Mouse (Mus musculus) embryo, embryonic 11 days (tissue): ENCODE results near the gene Ranbp3l.

Experiments
- DNase-seq: peaks from one replicate; pipeline ENCODE4 v3.0.0-alpha.2; 2015

Ranbp3l gene

GRCm38 (mm10) chr15:9071556-9072544 is 104.1 kb downstream of the Ranbp3l start:
- DNase-seq: peak; percentile 66

GRCm38 (mm10) chr15:9072630-9073029 is 104.9 kb downstream of the Ranbp3l start:
- DNase-seq: no peak

- DNase-seq: no peak
These were observed 105.4 kb downstream of the Ranbp3l start for GRCm38 (mm10) chr15:9073067-9073608.

- no peak for DNase-seq
These were observed 105.9 kb downstream of the Ranbp3l start for GRCm38 (mm10) chr15:9073684-9074083.

- DNase-seq: no peak
These were observed 106.4 kb downstream of the Ranbp3l start for GRCm38 (mm10) chr15:9074139-9074538.

GRCm38 (mm10) chr15:9074671-9075070 is 106.9 kb downstream of the Ranbp3l start:
- DNase-seq: no peak

- DNase-seq: no peak
These were observed 108.0 kb downstream of the Ranbp3l start for GRCm38 (mm10) chr15:9075608-9076200.

- DNase-seq: no peak
These were observed 110.9 kb downstream of the Ranbp3l start for GRCm38 (mm10) chr15:9078481-9079300.

- no peak for DNase-seq
These were observed 111.9 kb downstream of the Ranbp3l start for GRCm38 (mm10) chr15:9079626-9080025.

GRCm38 (mm10) chr15:9080206-9080605 is 112.5 kb downstream of the Ranbp3l start:
- no peak for DNase-seq

- no peak for DNase-seq
These were observed 113.5 kb downstream of the Ranbp3l start for GRCm38 (mm10) chr15:9081294-9081693.

GRCm38 (mm10) chr15:9082753-9083152 is 115.0 kb downstream of the Ranbp3l start:
- no peak for DNase-seq

GRCm38 (mm10) chr15:9086813-9087212 is 119.1 kb downstream of the Ranbp3l start:
- peak; percentile 10 for DNase-seq

- DNase-seq: no peak
These were observed 119.7 kb downstream of the Ranbp3l start for GRCm38 (mm10) chr15:9087421-9087820.

- no peak for DNase-seq
These were observed 120.3 kb downstream of the Ranbp3l start for GRCm38 (mm10) chr15:9087895-9088682.

GRCm38 (mm10) chr15:9088683-9089072 is 120.9 kb downstream of the Ranbp3l start:
- no peak for DNase-seq

GRCm38 (mm10) chr15:9089136-9089720 is 121.5 kb downstream of the Ranbp3l start:
- DNase-seq: no peak

- DNase-seq: no peak
These were observed 122.9 kb downstream of the Ranbp3l start for GRCm38 (mm10) chr15:9090662-9091061.

- no peak for DNase-seq
These were observed 126.0 kb downstream of the Ranbp3l start for GRCm38 (mm10) chr15:9093598-9094365.

GRCm38 (mm10) chr15:9094366-9094750 is 126.6 kb downstream of the Ranbp3l start:
- DNase-seq: peak; percentile 75

- no peak for DNase-seq
These were observed 129.1 kb downstream of the Ranbp3l start for GRCm38 (mm10) chr15:9096865-9097264.
